Mouse (Mus musculus): Measurements from ENCODE around the gene Btbd35f3. TPM values are rescaled to one million over a fixed set of nuclear protein-coding genes. Genes with fewer than 3 reads are reported as not detected.

Gene Btbd35f3
- polyA plus RNA-seq (2015; fragmentation: Nextera tagmentation; extraction: Ambion mirVana), result not detected in 2 replicates

GRCm38 (mm10) chrX:4037374-4037773, at the start of gene Btbd35f3:
Btbd35f3 (plus strand) TSS chrX:4037674.

Other genes with a start within 250 kb of the Btbd35f3 start
- gene Btbd35f16, start 80.7 kb upstream of the Btbd35f3 start, polyA plus RNA-seq (2015; fragmentation: Nextera tagmentation; extraction: Ambion mirVana), result not detected in 2 replicates
- gene Btbd35f28, start 158.9 kb downstream of the Btbd35f3 start, polyA plus RNA-seq (2015; fragmentation: Nextera tagmentation; extraction: Ambion mirVana), result not detected in 2 replicates